Mouse (Mus musculus) hematopoietic stem cell, adult 5-6 weeks (primary cell): ENCODE data around the gene Tom1l2. TPM values are rescaled to one million over a fixed set of nuclear protein-coding genes. Genes with fewer than 3 reads are reported as not detected.

ENCODE experiments used
- ATAC-seq, 2 experiments: fragments of 125-278 bp in 1 of 2; replicated peaks in 1 of 2; 2 replicates each; pipeline ENCODE4 v1.8.0; 2016 to 2017; ENCODE audit warnings: inconsistent platforms in 2 of 2, mild to moderate bottlenecking in 2 of 2, moderate number of reproducible peaks in 2 of 2, low read depth in 1 of 2, moderate TSS enrichment in 1 of 2; ENCODE audit not compliant: low FRiP score in 2 of 2, poor library complexity in 2 of 2, severe bottlenecking in 2 of 2, insufficient read depth in 1 of 2, low TSS enrichment in 1 of 2
- total RNA-seq: library from RNA; stranded (forward); fragments of 172-1452, 232-1000 nt; gene quantifications from 2 replicates; pipeline ENCODE4 v1.2.3, GENCODE M21; 2017

Gene Tom1l2
- total RNA-seq, 1 experiment from 2014 or later = 13.5 TPM

DNA sequence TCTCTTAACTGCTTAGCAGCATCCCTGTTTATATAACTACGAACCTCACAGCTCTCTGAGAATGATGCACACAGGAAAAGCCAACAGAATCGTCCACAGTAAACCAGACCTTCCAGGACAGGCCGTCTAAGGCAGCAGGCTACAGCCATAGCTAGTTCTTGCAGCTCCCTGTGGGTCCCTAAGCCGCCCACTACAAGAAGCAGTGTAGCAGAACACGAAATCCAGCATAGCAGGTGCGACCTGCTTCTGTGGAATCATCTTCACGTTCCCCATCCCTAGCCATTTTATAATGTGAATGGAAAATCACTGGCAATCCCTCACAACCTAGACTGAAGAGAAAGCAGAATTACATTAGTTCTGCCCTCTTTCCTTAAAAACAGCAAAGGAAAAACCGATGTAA, 35.8 kb downstream of the Tom1l2 start:
- ATAC-seq = no peak

- ATAC-seq = no peak
These were observed 36.5 kb downstream of the Tom1l2 start for GRCm38 (mm10) chr11:60316250-60316649.

DNA sequence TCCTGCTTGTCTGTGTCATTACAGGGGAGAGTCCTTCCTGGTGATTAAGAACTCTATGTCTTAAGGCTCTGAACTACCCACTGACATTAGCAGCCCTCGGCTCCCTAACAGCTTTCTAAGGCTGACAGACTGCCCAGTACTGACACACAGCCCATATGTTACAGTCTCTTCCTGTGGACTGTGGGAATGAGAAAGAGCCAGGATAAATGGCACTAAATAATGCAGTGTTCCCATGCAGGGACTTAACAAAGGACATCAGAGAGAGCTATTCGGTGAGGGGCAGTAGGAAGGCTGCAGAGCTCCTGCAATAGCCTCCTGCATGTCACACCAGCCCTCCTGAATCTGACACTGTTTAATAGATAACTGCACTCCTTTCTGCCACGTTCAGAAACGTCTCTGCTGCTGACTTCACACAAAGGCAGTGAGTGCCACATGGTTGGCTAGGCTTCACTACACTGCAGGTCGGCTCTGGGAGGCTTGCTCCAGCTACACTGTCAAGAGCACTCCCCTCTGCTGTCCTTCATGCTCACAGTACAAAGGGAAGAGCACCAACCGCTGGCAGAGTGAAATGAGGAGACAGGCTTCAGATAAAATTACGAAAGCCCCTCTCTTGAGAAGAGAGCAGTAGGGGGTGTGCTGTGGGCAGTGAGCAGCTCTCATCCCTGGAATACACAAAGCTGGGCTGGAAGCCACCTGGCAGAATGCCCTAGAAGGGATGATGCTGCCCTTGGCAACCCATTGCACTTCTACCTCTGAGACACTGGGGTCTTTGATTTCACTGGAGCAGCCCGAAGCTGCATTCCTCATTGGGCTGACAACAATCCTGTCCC, 41.5 kb downstream of the Tom1l2 start:
- ATAC-seq = no peak

GRCm38 (mm10) chr11:60309875-60310274, 42.8 kb downstream of the Tom1l2 start:
- ATAC-seq = no peak

GRCm38 (mm10) chr11:60308506-60309116, 44.1 kb downstream of the Tom1l2 start:
- no peak for ATAC-seq

DNA sequence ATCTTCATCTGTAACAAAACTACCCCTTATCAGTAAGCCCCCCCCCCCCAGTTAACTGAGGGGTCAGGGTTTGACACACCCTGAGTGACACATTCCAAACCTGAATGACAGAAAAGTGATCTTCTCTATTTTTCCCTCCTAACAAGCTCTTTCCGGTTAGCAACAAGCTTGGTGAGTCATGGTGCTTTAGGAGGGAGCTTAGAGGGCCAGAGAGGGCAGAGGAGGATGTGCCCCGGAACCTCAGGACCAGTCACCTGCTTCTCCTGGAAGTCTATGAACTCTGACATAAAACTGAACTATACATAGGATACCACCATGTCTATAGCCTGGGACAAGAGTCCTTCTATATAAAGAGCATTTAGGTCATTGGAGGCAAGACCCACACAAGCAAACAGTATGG, 44.6 kb downstream of the Tom1l2 start:
- no peak for ATAC-seq

- ATAC-seq = no peak
These were observed 45.3 kb downstream of the Tom1l2 start for GRCm38 (mm10) chr11:60307375-60307825.

DNA sequence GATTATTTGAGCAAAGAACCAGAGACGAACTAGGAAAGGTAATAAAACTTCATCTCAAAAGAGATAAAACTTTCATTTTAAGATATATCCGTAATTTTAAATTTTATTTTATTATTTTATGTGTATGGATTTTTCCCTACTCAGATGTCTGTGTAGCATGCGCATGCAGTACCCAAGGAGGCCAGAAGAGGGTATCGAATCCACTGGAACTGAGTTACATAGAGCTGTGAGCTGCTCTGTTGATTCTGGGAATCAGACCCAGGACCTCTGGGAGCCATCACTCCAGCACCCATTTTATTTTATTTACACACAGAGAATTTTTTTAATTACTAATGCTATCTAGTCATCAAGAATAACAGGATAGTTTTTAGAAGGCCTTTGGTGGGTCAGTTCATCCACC, 45.9 kb downstream of the Tom1l2 start:
- no peak for ATAC-seq

- ATAC-seq = peak; percentile 78 to 86
These were observed 47.1 kb downstream of the Tom1l2 start for GRCm38 (mm10) chr11:60305611-60306010.

- ATAC-seq = no peak
These were observed 49.2 kb downstream of the Tom1l2 start for GRCm38 (mm10) chr11:60303497-60303896.

DNA sequence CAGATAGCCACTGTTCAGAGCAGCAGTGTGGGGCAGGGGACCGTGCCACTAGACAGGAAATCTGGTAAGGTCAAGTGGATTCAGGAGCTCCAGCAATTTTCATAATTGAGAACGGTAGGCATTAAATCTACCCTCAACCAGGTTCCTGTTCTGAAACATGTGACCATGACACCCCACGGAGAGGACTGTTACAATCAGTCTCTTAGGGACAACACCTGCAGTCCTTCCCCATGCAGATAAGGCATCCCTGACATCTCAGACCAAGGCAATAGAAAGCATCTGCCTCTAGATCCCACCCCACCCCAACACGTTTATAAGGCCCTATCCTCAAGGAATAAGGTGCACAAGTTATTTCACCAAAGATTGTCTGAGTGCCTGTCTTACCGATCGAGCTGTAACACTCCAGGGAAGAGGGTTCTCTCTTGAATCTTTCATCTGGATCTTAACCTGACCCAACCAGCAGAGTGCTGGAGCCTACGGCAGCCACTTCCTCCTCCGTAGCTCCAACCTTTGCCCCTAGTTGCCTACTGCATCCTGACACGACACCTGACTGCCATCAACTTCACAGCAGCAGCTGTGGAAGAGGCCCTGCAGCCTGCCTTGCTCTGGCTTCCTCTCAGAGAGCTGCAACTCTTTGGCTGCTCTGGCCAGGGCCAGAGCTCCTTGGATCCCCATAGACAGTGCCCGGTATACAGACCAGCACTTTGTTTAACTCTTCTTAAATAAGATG, 50.2 kb downstream of the Tom1l2 start:
- 0 out of 4 replicates have a peak, but pooled peaks of 1 of the 2 experiments have one; percentile 6 for ATAC-seq

DNA sequence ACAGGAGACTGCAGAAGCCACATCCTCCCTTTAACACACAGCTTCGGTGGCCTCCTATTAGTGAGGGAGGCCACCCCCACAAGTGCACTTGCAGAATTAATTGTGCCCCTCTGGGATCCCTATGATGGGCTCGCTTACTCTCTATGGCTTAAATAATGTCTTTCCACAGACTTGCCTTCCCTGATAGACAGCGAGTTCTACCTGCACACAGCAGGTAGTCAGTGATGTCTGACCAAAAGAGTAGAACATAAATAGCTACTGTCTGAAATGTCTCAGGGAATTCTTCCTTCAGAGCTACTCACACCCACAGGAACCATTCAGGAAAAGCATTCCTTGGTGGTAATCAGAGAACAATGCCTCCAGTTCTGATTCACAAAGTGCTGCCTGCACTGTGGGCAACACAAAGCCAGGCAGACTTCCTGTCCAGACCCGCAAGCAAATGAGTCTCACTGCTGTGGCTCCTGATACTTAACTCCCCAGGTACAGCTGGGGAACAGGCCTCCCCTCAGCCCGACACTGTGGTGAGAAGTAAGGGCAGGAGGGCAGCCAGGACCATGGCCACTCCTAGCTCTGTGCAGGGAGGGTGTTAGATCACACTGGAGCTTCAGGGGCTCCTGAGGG, 51.0 kb downstream of the Tom1l2 start:
- ATAC-seq = peak; percentile 40 to 53; a peak in 1 of 4 replicates

- no peak for ATAC-seq
These were observed 52.4 kb downstream of the Tom1l2 start for GRCm38 (mm10) chr11:60300318-60300717.

GRCm38 (mm10) chr11:60297772-60298171, 54.9 kb downstream of the Tom1l2 start:
- no peak for ATAC-seq

- ATAC-seq = no peak
These were observed 57.9 kb downstream of the Tom1l2 start for GRCm38 (mm10) chr11:60294630-60295313.

GRCm38 (mm10) chr11:60293683-60294629, 58.7 kb downstream of the Tom1l2 start:
- no peak for ATAC-seq
